21 mouse cellular contexts compared by ENCODE assay signal in the genomic region with DNA sequence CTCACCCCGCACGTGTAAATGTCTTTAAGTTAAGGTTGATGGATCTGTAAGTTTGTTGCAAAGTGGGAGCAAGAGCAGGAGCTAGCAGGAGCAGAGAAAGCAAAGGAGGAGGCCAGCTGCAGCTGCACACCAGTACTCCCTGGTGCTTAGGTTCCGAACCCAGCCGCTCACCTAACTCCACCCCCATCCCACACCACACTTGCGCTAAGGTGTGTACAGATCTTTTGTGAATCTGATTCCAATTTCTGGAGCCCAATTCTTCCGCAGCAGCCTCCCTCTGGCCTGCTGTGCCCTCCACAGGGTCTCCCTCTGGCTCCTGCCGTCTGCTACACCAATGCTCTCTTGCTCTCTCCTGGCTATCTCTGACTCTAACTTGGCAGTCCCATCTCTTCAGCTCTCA. TPM values are rescaled to one million over a fixed set of nuclear protein-coding genes. Genes with fewer than 3 reads are reported as not detected.
DNase-seq lines count a peak whose midpoint lies in the region; TF ChIP-seq lines count a peak whose summit lies in the region.
"Had no signal": no experiment of that assay in that cellular context is flagged by ENCODE, and none has a peak within 500 bp of the region (broad histone marks: within the 10 kb centered on the region; RNA-seq: fewer than 3 reads in every experiment).

No protein-coding gene starts in this region.

- peak; percentile 56; the same call in 1 of the 2 replicates for TF ChIP-seq EP300 in ES-Bruce4 (IDR thresholded peaks at IDR 0.05; ENCODE audit: insufficient read depth, low read depth, low read length)

- no peaks in the 10 kb centered on the region for H3K36me3 ChIP-seq in ES-Bruce4 (ENCODE audit: control insufficient read depth, insufficient read depth, low read length, poor library complexity, severe bottlenecking)
- H3K36me3 ChIP-seq: embryonic facial prominence, embryonic 10.5 days; embryonic facial prominence, embryonic 12.5 days; forebrain, embryonic 15.5 days; G1E had no signal

- no peak for TF ChIP-seq POLR2A in ES-Bruce4 (IDR thresholded peaks at IDR 0.05; ENCODE audit: insufficient read depth, low read length)

- H3K4me3 ChIP-seq in ES-Bruce4 (ENCODE audit: low read depth, low read length), result peak overlapping the region; percentile 8; the same call in 1 of the 2 replicates
- H3K4me3 ChIP-seq: embryonic facial prominence, embryonic 10.5 days; embryonic facial prominence, embryonic 12.5 days; forebrain, embryonic 13.5 days; forebrain, embryonic 15.5 days had no signal

- TF ChIP-seq CTCF in ES-Bruce4 (IDR thresholded peaks at IDR 0.05; ENCODE audit: low read depth, low read length), result no peak

- H3K9me3 ChIP-seq in ES-Bruce4 (replicated peaks; ENCODE audit: control insufficient read depth, insufficient read depth, low read length, poor library complexity, severe bottlenecking), result no peaks in the 10 kb centered on the region
- H3K9me3 ChIP-seq: embryonic facial prominence, embryonic 10.5 days; embryonic facial prominence, embryonic 12.5 days; forebrain, embryonic 13.5 days; forebrain, embryonic 15.5 days; G1E had no signal

- peak; percentile 77 for DNase-seq in testis, postnatal 14 days (ENCODE audit: low spot score)
- DNase-seq in testis, postnatal 10 days (ENCODE audit: low spot score), result no peak
- peak; percentile 71 for DNase-seq in R1 (ENCODE audit: low read depth, low spot score)
- no peak for DNase-seq in adrenal gland, postnatal 36 days
- no peak for DNase-seq in lung, postnatal 10 days
- no peak for DNase-seq in cerebellum, adult 9-11 months
- DNase-seq: adrenal gland, adult 8-10 months; adrenal gland, postnatal 14 days; cerebellum, adult 11 months; cerebellum, adult 18-20 months; cerebellum, adult 8-10 months; cerebellum, postnatal 10 days; cerebellum, postnatal 25 days had no signal

- H3K27me3 ChIP-seq in ES-Bruce4 (ENCODE audit: control insufficient read depth, insufficient read depth, low read length, poor library complexity, severe bottlenecking), result no peaks in the 10 kb centered on the region
- H3K27me3 ChIP-seq: embryonic facial prominence, embryonic 12.5 days; forebrain, embryonic 13.5 days; forebrain, embryonic 15.5 days; Patski had no signal

- H3K4me1 ChIP-seq in ES-Bruce4 (ENCODE audit: control insufficient read depth, insufficient read depth, low read length), result peaks cover 4% of the 10 kb centered on the region
- H3K4me1 ChIP-seq: embryonic facial prominence, embryonic 10.5 days; embryonic facial prominence, embryonic 12.5 days; forebrain, embryonic 13.5 days; forebrain, embryonic 15.5 days had no signal

- H3K27ac ChIP-seq in ES-Bruce4 (ENCODE audit: insufficient read depth, low read length), result peak overlapping the region; percentile 77
- H3K27ac ChIP-seq: embryonic facial prominence, embryonic 10.5 days; embryonic facial prominence, embryonic 12.5 days; forebrain, embryonic 13.5 days; forebrain, embryonic 15.5 days had no signal

- peak overlapping the region; percentile 2; the same call in 1 of the 2 replicates for H3K9ac ChIP-seq in ES-Bruce4 (ENCODE audit: low read depth, poor library complexity, severe bottlenecking)
- H3K9ac ChIP-seq: embryonic facial prominence, embryonic 12.5 days; forebrain, embryonic 13.5 days; forebrain, embryonic 15.5 days; forebrain, postnatal 0 days had no signal

RNA-seq across cellular contexts. Expression of gene Ireb2, which starts 25.8 kb away (rescaled TPM):
- polyA plus RNA-seq in ES-Bruce4 (2011; ENCODE audit: insufficient read depth, insufficient read length, low read depth, missing spikeins), result 114 and 126 TPM in 2 replicates
- total RNA-seq in adrenal gland, postnatal 36 days (2021), result 10 to 100 TPM; 46.3 to 58.4 TPM

Comparison
In these comparisons a context has a peak if more than half of its experiments do, and no peak if none do; other contexts are left out.
1. DNase-seq: peak in testis, postnatal 14 days (single experiment) and R1 (single experiment); none in testis, postnatal 10 days (single experiment), adrenal gland, postnatal 36 days (0 of 2), lung, postnatal 10 days (single experiment) and cerebellum, adult 9-11 months (single experiment).